Mouse (Mus musculus) urinary bladder, adult 18-20 months (tissue): Measurements from ENCODE around the gene Slc25a36.

Experiments
- DNase-seq, 2 experiments: peaks; one replicate each; pipeline ENCODE4 v3.0.0; 2022; ENCODE audit warnings: low spot score in 2 of 2, mixed read lengths in 2 of 2

The Slc25a36 gene

DNA sequence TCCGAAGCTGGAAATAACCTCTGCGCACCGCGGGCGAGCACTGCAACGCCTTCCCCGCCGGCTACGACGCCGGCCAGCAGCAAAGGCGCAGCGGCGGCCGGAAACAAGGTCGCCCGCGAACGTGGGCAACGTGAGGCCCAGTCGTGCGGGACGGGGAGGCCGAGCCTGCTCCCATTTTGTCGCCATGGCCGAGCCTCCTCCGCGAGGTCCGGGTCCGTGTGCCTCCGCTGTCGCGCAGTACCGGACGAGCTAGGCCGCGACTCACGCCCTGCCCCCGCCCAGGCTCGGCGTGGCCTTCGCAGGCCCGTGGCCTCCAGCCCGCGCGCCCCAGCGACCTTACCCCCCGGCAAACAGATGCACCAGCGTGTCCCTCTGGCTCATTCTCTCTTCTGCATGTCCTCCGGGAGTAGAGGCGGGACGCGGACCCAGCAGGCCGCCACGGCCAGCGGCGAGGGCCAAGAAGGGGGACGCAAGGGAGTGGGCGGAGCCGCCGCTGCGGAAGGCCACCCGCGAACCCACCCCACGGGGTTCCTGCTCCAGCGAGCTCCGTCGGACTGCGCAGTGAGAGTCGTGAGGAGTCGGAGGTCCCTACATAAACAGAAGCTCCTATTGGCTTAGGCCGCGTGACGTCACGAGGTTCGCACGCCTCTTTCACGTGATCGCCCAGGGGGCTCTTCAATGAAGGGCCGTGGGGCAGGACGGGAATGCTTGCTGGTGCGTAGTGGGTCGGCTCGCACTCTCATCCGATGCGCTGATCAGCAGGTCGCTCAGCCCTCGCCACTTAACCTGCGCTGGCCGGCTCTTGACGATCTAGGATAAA lies at the start of gene Slc25a36:
Gene Slc25a36 (minus strand): TSS at position 587 of the 820 bp plus-strand sequence.
- DNase-seq = peak; percentile 92 to 94

DNA sequence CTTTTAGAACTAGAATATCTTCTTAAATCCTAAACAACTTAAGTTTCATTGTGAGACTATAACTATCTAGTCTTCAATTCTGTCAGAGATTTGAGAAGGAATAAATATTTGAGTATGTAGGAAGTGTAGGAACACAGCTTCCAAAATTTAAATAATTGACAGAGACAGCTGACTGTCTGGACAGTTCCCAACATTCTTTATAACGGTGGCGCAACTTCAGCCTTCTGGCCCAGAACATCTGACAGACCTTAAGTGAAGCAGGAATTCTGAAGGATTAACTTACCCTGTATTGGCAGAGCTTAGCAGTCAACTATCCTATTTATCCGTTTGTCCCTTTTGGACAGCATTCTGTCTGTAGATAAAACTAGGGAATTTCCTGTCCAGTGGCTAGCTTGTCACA lies 47.5 kb upstream of the Slc25a36 start:
- no peak for DNase-seq

DNA sequence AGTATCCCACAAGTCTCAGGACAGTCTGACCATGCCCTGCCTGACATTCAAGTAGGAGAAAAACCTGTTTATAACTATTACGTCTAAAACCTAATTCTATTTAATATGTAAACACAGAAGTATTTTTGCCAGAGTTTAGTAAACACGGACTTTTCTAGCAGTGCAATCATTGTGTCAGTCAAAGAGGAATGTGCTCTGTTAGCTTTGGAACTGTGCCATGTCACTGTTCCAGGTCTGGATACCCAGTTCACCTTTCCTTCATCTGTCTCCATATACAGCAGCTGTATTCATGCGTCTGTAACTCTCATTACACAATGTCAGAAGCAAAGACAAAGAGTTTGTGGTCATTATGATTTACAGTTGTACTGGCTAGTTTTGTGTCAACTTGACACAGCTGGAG lies 45.0 kb upstream of the Slc25a36 start:
- DNase-seq = peak in 1 of 2 experiments; percentile 28

DNA sequence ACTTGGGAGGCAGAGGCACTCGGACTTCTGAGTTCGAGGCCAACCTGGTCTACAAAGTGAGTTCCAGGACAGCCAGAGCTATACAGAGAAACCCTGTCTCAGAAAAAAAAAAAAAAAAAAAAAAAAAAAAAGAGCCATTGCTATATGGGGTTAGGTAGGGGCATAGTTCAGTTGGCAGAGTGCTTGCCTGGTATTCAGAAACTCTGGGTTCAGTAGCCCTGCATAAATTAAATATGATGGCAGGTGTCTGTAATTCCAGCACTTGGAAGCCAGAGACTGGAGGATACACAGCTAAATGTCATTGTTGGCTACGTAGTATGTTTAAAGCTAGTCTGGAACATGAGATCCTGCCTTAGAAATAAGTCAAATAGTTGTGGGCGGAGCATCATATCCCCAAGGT lies 44.0 kb upstream of the Slc25a36 start:
- DNase-seq = no peak

- no peak for DNase-seq
These were observed 42.0 kb upstream of the Slc25a36 start for GRCm38 (mm10) chr9:97153006-97153405.

- peak; percentile 11 to 25 for DNase-seq
These were observed 36.3 kb upstream of the Slc25a36 start for GRCm38 (mm10) chr9:97147270-97147669.

DNA sequence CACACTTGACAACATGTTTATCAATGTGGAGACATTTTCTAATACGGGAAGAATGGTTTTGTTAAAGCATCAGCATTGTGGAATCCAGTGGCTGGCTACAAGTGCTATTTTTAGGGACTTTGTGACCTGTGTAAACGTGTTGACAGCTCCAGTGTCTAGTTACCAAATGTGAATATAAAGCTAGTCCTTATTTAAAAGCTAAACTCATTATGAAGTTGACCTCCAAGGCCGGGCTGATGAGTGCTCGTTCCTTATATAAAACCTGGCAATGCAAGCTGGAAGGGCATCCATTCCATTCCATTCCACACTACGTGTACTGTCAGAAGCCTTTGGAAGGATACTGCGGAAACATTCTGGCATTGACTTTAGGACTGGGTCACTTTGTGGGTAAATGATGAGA lies 34.4 kb upstream of the Slc25a36 start:
- no peak for DNase-seq

GRCm38 (mm10) chr9:97143416-97143815 lies 32.5 kb upstream of the Slc25a36 start:
- DNase-seq = no peak

- DNase-seq = no peak
These were observed 31.6 kb upstream of the Slc25a36 start for GRCm38 (mm10) chr9:97142558-97142957.

GRCm38 (mm10) chr9:97141723-97142122 lies 30.8 kb upstream of the Slc25a36 start:
- no peak for DNase-seq

DNA sequence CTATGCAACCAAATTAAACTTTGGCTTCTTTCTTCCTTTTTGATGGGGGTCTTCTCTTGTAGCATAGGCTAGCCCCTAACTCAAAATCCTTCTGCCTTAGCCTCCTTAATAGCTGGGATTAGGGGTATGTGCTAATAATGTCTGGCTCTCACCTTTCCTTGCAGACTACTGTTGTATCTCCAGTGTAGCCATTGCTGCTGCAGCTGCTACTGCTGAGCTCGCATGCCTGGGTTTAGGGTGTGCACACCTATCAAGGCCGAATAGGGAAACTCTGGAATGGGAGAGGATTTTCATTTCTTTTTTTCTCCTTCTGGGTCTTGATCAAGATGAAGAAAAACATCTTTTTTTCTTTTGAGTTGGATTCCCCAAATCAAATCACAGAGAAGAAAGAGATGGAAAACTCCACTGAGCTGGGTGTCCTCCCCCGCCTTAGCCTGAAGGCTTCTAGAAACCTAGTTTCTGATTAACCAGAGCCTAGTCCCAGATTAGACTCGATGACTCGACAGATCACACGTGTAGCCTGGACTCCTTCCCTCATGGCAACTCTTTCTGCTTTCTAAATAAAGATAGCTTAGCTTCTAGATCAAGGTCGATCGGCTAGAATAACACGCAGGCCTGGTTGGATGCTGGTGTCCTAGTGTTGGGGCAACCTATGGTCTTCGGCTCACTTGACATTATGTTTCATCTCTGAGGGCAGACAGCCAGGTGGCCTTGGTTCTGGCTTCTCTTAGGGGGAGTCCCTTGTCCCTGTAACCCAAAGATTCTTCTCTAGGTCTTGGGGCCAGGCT lies 29.4 kb upstream of the Slc25a36 start:
- DNase-seq = no peak

- DNase-seq = no peak
These were observed 26.7 kb upstream of the Slc25a36 start for GRCm38 (mm10) chr9:97137678-97138077.

- no peak for DNase-seq
These were observed 26.2 kb upstream of the Slc25a36 start for GRCm38 (mm10) chr9:97137116-97137515.

DNA sequence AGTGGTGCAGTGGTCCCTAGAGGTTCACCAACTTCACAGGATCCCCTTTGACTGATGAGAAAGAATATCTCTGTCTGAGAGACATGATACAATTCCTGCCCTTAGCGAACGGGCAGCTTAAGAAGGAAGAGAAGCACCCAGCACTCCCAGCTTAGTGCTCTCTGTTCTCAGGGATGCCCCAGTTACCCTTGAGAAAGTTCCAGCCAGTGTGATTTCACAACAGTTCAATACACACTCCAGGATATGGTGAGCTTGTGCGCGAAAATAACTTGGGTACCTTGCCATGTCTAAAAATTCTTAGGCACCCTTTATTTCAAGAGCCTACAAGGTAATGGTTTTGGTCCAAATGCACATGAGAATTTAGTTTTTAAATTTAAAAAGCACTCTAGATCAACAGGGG lies 24.9 kb upstream of the Slc25a36 start:
- no peak for DNase-seq

GRCm38 (mm10) chr9:97133178-97133577 lies 22.2 kb upstream of the Slc25a36 start:
- DNase-seq = peak in 1 of 2 experiments; percentile 3

DNA sequence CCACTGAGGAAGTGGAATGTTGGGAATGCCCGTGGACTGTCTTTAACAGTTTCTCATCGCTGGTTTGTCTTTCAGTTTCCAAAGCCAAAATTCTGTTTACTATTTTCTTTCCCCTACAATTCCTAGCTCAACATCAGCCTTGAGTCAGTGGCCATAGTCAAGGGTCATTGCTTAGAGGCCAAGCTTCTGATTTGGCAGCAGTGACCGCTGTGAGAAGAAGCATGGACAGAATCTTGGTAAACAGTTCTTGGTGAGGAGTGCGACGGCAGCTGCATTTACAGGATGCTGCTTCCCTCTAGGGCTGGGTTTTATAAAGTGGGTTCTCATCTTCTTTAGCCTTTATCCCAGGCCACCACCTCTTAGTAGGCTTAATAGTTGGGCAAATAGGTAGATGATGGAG lies 19.0 kb upstream of the Slc25a36 start:
- no peak for DNase-seq

DNA sequence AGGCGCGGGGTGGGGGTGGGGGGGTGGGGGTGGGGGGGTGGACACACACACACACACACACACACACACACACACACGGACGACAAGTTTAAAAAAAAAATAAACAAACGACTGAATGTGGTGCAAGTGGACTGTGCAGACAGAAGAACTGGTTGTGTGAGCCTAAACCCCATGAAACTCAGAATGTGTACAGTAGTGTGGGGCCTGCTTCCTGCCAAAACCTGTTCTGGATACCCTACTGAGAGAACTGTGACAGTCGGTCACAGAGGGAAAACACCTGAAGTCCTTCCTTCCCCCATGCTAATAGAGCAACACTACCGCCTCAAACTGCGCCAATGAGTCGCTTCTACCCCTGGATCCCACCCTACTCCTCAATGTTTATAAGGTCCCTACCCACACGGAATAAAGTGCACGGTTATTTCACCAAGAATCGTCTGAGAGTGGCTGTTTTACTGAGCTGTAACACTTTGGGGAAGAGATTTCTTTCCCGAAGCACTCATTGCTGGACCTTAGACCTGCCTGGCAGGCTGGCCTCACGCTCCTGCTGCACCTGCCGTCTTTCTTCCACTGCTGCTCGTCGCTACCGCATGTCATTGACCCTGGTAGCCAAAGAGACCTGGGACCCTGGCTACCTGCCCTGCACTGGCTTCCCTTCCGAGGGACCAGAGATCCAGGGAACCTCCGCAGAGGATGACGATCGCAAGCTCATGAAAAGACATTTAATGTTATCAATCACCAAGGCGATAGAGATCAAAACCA lies 13.2 kb upstream of the Slc25a36 start:
- peak in 1 of 2 experiments; percentile 18 for DNase-seq

DNA sequence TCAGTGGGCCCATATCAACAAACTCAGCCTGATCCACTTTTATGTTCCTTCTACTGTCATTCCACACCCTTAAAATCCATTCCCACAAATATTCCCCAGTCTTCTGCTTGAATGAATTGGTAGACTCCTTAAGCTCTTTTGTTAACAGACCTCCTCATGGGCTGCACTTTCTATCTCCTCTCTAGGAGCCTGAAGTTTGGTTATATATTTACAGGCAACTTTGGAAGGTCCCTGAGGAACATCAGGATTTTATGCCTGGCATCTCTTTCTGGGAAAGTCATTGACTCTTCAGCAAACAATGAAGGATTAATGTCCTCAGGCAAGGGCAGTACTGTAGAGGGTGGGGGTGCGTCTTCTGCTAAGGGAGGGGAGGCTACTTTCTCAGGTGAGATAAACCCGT lies 10.5 kb upstream of the Slc25a36 start:
- DNase-seq = no peak

DNA sequence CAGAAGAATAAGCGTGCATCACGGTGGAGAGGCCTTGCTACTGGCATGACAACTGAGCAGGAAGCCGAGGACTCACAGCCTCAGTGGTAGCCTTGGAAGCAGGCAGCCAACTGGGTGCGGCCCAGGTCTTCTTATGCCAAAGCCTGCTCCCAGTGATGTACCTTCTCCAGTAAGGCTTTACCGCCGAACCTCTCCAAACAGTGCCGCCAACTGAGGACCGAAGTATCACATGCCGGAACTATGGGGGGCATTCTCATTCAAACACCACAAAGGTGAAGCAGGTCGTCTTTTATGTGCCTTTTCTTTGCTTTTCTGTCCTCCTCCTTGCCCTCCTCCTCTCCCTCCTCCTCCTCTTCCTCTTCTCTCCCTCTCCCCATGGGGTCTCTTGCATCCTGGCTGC lies 3.3 kb upstream of the Slc25a36 start:
- DNase-seq = no peak

- DNase-seq = no peak
These were observed 2.6 kb upstream of the Slc25a36 start for GRCm38 (mm10) chr9:97113555-97113929.

DNA sequence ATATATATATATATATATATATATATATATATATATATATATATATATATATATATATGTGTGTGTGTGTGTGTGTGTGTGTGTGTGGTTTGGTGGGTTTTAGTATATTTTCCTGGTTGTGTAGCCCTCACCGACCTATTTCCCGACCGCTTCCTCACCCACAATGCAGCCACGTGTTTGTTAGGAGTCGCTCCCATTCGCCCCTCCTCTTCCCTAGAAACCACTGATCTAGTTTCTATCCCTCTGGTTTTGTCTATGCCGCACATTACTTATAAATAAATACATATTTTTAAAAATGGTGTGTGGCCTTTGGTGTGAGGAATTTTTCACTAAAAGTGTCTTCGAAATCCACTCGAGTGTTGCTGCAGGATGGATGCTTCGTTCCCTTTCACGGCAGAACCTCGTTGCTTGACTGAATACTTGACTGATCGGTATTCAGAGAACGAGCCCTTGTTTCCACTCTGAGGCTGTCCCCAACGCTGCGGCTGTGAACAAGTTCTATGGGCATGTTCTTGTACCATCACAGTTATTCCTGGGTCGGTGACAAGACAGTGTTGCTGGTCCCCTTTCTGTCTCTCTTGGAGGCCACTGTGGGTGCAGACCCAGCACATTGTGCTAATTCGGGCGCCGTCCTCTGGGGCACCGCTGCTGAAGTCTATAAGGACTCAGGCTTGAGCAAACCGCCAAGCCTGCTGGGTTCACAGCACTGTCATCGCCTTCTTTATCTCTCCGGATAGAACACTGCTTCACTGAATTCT lies 2.0 kb upstream of the Slc25a36 start:
- DNase-seq = no peak

- no peak for DNase-seq
These were observed 1.3 kb upstream of the Slc25a36 start for GRCm38 (mm10) chr9:97112238-97112637.
